Mouse (Mus musculus) forelimb bud, embryonic 11.5 days (tissue): ENCODE data around the gene Nrgn.

ENCODE experiments used
- DNase-seq: peaks from one replicate; pipeline ENCODE4 v3.0.0-alpha.2; 2012; ENCODE audit warnings: low read depth, low spot score

Nrgn gene

DNA sequence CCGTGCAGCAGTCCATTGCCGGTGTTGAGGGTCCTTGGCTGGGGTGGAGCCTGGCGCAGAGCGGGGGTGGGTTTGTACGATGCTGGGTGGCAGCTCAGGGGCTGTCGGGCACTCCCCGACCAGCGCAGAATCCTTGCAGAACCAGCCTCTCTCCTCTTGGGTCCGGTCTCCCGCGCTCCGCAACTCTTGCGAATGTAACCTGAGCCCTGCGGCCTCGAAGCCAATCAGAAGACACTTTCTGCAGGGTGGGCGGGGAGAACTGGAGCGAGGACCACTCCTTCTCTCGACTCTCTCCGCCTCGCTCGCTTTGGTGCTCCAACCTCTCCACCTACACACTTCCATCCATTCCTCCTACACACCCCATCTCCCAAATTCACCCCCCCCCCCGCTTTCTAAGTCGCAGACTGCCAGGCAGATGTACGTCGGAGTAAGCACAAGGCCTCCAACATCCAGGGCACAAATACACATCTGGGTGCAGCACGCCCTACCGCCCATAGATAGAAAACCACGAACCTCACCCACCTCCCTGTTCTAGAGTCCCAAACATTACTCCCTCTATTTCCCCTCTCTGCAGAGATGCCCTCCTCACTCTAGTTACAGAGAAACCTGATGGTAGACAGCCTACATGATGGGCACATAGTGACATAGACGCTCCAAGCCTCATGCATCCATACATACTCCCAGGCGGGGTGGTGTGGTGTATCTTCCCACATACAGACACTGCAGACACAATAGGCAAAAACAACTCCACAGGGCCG lies at the start of gene Nrgn:
Gene Nrgn (minus strand): TSS at position 369 of the 758 bp plus-strand sequence.
- peak; percentile 85 for DNase-seq

DNA sequence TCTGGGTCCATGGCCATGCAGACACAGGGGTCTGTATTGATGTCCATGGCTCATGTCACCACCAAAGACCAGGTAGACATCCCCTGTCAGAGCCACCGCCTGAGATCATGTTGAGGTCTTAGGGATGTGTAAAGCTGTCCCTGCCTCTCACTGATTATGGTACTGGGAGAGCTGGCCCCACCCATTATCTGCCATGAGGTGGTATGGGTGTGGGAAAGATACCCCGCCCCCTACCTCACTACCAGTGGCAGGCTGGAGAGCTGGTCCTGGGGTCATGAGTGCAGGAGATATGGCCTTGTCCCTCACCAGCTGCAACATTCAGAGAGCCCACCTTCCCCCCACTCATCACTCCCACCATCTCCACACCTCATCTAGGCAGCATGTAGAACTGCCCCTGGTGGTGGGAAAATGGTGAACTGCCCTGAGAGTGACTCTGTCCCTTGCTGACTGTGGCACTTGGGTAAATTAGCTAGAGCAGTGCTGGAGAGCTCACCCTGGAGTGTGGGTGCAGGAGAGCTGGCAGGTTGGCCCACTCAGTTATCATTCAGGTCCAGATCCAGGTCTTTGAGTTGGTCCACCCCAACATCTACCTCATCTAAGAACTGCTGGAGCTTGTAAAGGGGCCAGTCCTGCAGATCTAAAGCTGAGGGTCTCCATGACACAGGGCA lies 48.0 kb upstream of the Nrgn start:
- DNase-seq: no peak

- DNase-seq: no peak
These were observed 45.9 kb upstream of the Nrgn start for GRCm38 (mm10) chr9:37598637-37599036.

- no peak for DNase-seq
These were observed 42.9 kb upstream of the Nrgn start for GRCm38 (mm10) chr9:37595570-37595969.

DNA sequence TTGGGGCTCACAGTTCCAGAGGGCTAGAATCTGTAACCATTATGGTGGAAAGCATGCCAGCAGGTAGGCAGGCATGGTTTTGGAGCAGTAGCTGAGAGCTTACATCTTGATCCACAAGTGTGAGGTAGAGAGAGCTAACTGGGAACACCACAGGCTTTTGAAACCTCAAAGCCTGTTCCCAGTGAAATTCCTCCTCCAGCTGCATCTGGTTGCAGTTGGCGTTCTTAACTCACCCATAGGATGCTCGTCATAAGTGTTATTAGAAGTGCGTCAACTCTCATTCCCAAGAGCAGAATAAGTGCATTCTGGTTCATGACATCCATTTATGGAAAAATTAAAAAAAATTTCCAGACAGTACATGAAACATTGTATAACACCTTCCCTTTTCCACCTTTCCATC lies 41.0 kb upstream of the Nrgn start:
- DNase-seq: no peak

- DNase-seq: no peak
These were observed 39.9 kb upstream of the Nrgn start for GRCm38 (mm10) chr9:37592633-37593032.

DNA sequence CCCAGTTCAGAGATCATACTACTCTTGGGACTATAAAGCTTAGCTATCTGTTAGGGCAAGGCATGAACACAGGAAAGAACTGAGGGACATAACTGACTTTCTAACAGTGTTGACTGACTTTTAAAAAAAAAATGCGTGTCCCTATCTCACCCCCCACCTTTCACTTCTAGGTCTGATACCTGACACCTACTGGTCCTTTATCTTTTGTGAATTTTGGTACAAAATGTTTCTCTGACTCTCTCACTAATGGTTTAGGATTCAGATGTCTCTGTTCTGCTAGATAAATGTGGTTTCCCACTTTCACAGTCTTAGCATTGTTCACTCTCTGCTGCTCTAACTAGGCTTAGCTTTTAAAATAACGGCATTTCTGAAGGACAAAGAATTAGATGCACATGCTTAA lies 39.3 kb upstream of the Nrgn start:
- no peak for DNase-seq

GRCm38 (mm10) chr9:37590381-37590780 lies 37.7 kb upstream of the Nrgn start:
- no peak for DNase-seq

DNA sequence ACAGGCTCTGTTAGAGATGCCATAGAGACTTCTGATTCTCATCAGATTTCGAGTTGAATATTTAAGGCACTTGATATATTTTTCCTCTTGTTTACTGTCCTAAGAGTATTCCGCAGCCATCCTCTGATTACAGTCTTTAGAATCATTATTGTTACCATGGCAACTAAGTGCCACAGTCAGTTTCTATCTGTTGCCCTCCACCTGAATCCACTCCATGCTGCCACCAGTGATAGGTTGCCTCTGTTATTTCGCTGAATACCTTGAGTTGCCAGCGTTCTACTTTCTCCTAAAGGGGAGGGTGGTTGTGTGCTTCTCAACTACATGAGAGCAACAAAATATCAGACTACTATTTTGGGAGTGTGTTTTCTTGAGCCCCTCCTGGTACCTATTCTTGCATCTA lies 34.0 kb upstream of the Nrgn start:
- no peak for DNase-seq

DNA sequence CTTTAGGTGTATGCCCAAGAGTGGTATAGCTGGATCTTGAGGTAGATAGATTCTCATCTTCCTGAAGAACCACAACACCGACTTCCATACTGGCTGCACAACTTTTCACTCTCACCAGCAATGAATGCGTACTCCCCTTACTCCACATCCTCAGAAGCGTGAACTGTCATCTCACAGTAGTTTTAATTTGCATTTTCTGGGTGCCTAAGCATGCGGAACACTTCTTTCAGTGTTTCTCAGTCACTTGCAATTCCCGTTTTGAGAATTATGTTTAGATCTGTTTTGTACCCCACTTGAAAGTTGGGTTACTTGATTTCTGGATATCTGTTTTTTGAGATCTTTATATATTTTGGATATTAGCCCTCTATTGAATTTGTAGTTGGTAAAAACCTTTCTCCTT lies 30.9 kb upstream of the Nrgn start:
- no peak for DNase-seq

- no peak for DNase-seq
These were observed 23.8 kb upstream of the Nrgn start for GRCm38 (mm10) chr9:37576436-37576930.

GRCm38 (mm10) chr9:37572204-37572876 lies 19.6 kb upstream of the Nrgn start:
- DNase-seq: no peak

DNA sequence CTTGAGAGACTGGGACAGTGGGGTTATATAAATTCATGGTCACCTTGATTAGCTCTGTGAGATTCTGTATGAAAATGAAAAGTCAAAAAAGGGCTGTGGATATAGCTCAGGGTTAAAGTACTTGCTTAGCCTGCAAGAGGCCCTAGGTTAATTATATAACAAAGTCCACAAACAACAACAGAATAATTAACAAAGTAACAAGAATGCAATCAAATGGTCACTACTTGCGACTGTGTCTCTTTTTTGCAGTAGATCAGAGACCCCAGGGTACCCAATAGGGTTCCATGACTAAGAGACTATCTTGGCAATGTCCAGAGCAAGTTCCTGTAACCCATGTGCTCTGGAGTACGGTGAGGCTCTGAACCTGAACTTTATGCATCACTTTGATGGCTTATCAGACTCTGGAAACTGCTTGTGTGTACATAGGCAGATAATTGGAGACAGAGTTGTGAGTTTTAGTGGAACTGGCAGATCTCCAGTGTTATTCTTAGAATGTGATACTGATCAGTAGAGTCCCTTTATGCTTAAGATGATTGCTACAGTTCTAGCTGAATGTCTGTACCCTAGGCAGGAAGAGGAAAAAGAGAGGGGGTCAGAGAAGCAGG lies 16.6 kb upstream of the Nrgn start:
- DNase-seq: no peak

GRCm38 (mm10) chr9:37568605-37569214 lies 16.0 kb upstream of the Nrgn start:
- DNase-seq: no peak

DNA sequence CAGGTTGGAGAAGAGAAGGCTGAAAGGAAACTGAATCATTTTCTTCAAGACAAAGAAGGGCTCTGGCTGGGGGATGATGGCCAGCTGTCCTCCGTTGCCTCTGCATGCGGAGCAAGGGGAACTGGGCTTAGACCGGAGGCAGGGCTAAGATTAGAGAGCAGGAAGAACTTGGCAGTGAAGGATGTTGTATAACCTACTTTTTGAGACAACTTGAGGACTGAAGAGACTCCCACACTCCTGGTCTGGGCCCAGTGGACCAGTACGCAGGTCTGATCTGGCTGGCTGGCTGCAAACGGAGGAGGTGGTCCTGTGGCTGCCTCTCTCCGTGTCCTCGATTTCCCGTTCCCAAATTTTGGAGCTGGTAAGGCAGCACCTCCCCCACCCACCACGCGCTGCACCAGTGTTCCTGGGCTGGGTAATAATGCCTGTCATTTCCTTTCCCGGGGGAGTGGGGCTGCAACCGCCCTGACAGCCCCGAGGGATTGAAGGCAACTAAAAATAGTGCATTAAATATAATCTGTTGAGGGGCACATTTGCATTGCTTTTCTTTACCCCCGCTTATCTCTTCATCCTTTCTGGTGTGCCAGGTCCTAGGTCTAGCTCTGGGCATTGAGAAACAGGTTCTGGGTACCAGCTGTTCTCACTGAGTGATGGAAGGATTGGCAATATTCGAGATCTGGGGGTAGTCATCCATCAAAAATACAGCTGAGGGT lies 15.3 kb upstream of the Nrgn start:
- no peak for DNase-seq

DNA sequence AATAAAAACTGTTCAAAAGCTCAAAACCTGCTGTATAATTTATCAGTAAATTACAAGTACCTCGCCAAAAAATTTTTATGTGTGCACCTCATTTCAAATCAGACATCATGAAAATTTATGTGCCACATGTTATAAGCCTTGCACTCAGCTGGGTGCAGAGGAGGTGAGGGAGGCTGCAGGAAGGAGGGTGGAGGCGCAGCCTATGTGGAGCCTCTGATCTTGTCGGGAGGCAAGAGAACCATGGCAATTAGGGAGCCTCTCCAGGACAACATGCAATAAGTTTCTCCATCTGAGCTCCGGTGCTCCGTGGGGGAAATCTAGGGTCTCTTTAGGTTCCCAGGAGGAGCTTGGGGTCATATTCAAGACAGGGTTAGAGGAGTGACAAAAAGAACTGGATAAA lies 14.8 kb upstream of the Nrgn start:
- no peak for DNase-seq

GRCm38 (mm10) chr9:37567019-37567418 lies 14.3 kb upstream of the Nrgn start:
- no peak for DNase-seq

DNA sequence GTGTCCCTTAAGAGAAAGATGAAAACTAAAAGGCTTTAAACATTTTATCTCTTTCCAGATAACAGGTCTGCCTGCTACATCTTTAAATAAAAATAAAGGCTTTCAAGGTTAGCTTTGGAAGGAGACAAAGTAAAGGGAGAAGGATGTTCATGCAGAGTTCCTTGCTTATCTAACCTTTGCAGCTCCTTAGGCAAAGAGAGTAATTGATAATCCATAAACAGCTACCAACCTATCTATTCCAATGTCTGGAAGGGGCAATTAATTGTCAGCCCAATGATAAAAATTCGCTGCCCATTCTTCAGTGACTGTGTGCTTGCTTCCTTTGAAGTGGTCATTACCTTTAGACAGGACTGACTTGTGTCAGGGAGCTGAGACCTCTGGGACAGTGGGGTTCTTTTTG lies 11.1 kb upstream of the Nrgn start:
- DNase-seq: no peak

DNA sequence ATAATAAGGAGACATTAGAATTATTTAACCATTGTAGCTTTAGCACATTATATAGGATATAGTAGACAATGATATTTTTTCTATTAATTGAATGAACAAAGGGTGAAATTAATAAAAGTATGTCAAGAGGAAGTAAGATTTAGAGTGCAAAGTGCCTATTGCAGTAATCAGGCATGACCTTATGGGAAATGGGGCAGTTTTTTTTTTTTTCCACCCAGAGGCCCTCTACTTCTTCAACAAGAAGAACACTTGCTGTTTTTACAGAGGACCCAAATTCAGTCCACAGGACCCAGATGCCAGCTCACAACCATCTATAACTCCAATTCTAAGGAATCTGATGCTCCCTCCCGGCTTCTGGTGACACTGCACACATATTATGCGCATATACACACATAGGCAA lies 7.9 kb upstream of the Nrgn start:
- no peak for DNase-seq

DNA sequence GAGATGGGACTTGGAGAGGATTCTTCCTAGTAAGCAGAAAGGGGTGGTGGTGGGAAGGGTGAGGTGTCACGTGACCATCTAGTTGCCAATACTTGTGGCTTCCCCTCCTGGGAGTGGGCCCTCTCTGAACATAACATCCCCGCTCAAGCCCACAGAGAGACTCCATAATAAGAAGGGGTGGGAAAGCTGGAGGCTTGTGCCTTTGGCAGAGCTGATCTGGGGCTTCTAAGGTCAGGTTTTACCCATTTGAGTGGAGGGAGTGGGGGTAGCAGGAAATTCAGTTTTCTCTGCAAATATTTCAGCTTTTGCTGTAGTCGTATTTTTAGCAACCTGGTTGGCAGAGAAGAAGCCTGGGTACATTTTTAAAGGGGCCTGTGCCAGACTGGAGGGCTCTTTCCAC lies 3.7 kb upstream of the Nrgn start:
- no peak for DNase-seq
